In genomic region chr9:21847425-21847824, GRCm38 (mm10) we compare ENCODE assay signal across 10 mouse cellular contexts. TPM values are rescaled to one million over a fixed set of nuclear protein-coding genes. Genes with fewer than 3 reads are reported as not detected.
DNase-seq lines count a peak whose midpoint lies in the region; ATAC-seq lines count a peak whose summit lies in the region.
"Had no signal": no experiment of that assay in that cellular context is flagged by ENCODE, and none has a peak within 500 bp of the region (broad histone marks: within the 10 kb centered on the region; RNA-seq: fewer than 3 reads in every experiment).

No protein-coding gene starts in this region.

- WGBS in kidney, embryonic 14.5 days = 5% methylated on average over 3 of the region's 3 CpGs
- WGBS in embryonic facial prominence, embryonic 13.5 days = 16% methylated on average over 3 of the region's 3 CpGs
- 7% methylated on average over 3 of the region's 3 CpGs for WGBS in limb, embryonic 11.5 days
- WGBS in neural tube, embryonic 12.5 days = 18% methylated on average over 3 of the region's 3 CpGs

- no peaks in the 10 kb centered on the region for H3K9me3 ChIP-seq in kidney, embryonic 14.5 days (ENCODE audit: control insufficient read depth, low read length)
- no peaks in the 10 kb centered on the region for H3K9me3 ChIP-seq in embryonic facial prominence, embryonic 13.5 days
- no peaks in the 10 kb centered on the region for H3K9me3 ChIP-seq in limb, embryonic 11.5 days (ENCODE audit: control insufficient read depth, low read length)
- no peaks in the 10 kb centered on the region for H3K9me3 ChIP-seq in neural tube, embryonic 12.5 days

- ATAC-seq in kidney, embryonic 14.5 days (ENCODE audit: low FRiP score, low TSS enrichment) = no peak
- no peak for ATAC-seq in embryonic facial prominence, embryonic 13.5 days (ENCODE audit: insufficient number of reproducible peaks, insufficient read depth, low FRiP score, low TSS enrichment, low read depth)
- peak; percentile 7; the same call in 1 of the 2 replicates for ATAC-seq in limb, embryonic 11.5 days (ENCODE audit: insufficient number of reproducible peaks, low FRiP score, low TSS enrichment, low read depth)
- no peak for ATAC-seq in neural tube, embryonic 12.5 days (ENCODE audit: low FRiP score, low read depth)

- DNase-seq in kidney, adult 18-20 months = no peak
- no peak for DNase-seq in limb, embryonic 11.5 days (ENCODE audit: low spot score)
- DNase-seq in cerebellum, adult 18-20 months = no peak
- no peak for DNase-seq in urinary bladder, postnatal 14 days (ENCODE audit: low spot score)
- DNase-seq in layer of hippocampus, adult 18-20 months (ENCODE audit: low spot score in 2 of 2) = no peak
- DNase-seq: spleen, adult 18-20 months had no signal

- H3K27me3 ChIP-seq in kidney, embryonic 14.5 days (ENCODE audit: control insufficient read depth, insufficient read depth, low read length) = no peaks in the 10 kb centered on the region
- no peaks in the 10 kb centered on the region for H3K27me3 ChIP-seq in embryonic facial prominence, embryonic 13.5 days
- no peaks in the 10 kb centered on the region for H3K27me3 ChIP-seq in limb, embryonic 11.5 days (ENCODE audit: control insufficient read depth, insufficient read depth, low read length)
- H3K27me3 ChIP-seq in neural tube, embryonic 12.5 days (replicated peaks) = no peaks in the 10 kb centered on the region

- H3K9ac ChIP-seq in kidney, embryonic 14.5 days (ENCODE audit: low read depth, low read length) = 0 out of 2 replicates have a peak overlapping the region, but pooled peaks have one; percentile 57
- H3K9ac ChIP-seq in embryonic facial prominence, embryonic 13.5 days = peak overlapping the region; percentile 32; the same call in 1 of the 2 replicates
- H3K9ac ChIP-seq in limb, embryonic 11.5 days (ENCODE audit: low read length) = peak overlapping the region; percentile 55; the same call in 1 of the 2 replicates
- no peak overlapping the region for H3K9ac ChIP-seq in neural tube, embryonic 12.5 days

- H3K4me1 ChIP-seq in kidney, embryonic 14.5 days (ENCODE audit: control insufficient read depth, insufficient read depth, low read length) = peaks cover 45% of the 10 kb centered on the region
- H3K4me1 ChIP-seq in embryonic facial prominence, embryonic 13.5 days = peaks cover 45% of the 10 kb centered on the region
- H3K4me1 ChIP-seq in limb, embryonic 11.5 days (ENCODE audit: control insufficient read depth, insufficient read depth, low read length) = peaks cover 52% of the 10 kb centered on the region
- peaks cover 27% of the 10 kb centered on the region for H3K4me1 ChIP-seq in neural tube, embryonic 12.5 days

- H3K36me3 ChIP-seq in kidney, embryonic 14.5 days (ENCODE audit: control insufficient read depth, insufficient read depth, low read length) = peaks cover 39% of the 10 kb centered on the region
- H3K36me3 ChIP-seq in embryonic facial prominence, embryonic 13.5 days = peaks cover 34% of the 10 kb centered on the region
- H3K36me3 ChIP-seq in limb, embryonic 11.5 days (ENCODE audit: control insufficient read depth, insufficient read depth, low read length) = peaks cover 5% of the 10 kb centered on the region
- 0 out of 2 replicates have a peak, but pooled peaks cover 6% of the 10 kb centered on the region for H3K36me3 ChIP-seq in neural tube, embryonic 12.5 days

- H3K4me3 ChIP-seq in kidney, embryonic 14.5 days (ENCODE audit: low read length) = peak overlapping the region; percentile 28
- H3K4me3 ChIP-seq in embryonic facial prominence, embryonic 13.5 days = 0 out of 2 replicates have a peak overlapping the region, but pooled peaks have one; percentile 22
- H3K4me3 ChIP-seq in limb, embryonic 11.5 days (ENCODE audit: low read depth, low read length) = 0 out of 2 replicates have a peak overlapping the region, but pooled peaks have one; percentile 20
- H3K4me3 ChIP-seq in neural tube, embryonic 12.5 days = no peak overlapping the region

- peak overlapping the region; percentile 49 for H3K4me2 ChIP-seq in kidney, embryonic 14.5 days (replicated peaks; ENCODE audit: low read depth, low read length)
- peak overlapping the region; percentile 54 for H3K4me2 ChIP-seq in embryonic facial prominence, embryonic 13.5 days
- peak overlapping the region; percentile 55 for H3K4me2 ChIP-seq in limb, embryonic 11.5 days (ENCODE audit: low read depth, severe bottlenecking)
- H3K4me2 ChIP-seq in neural tube, embryonic 12.5 days (replicated peaks) = peak overlapping the region; percentile 50; the same call in 1 of the 2 replicates

- H3K27ac ChIP-seq in kidney, embryonic 14.5 days (ENCODE audit: low read depth, low read length) = peak overlapping the region; percentile 91
- peak overlapping the region; percentile 82 for H3K27ac ChIP-seq in embryonic facial prominence, embryonic 13.5 days
- H3K27ac ChIP-seq in limb, embryonic 11.5 days (replicated peaks; ENCODE audit: low read depth, low read length) = peak overlapping the region; percentile 94
- H3K27ac ChIP-seq in neural tube, embryonic 12.5 days = no peak overlapping the region

RNA-seq across cellular contexts. Expression of gene Dock6, which starts 5.0 kb away (rescaled TPM):
- 31.9 and 39.7 TPM in 2 replicates for polyA plus RNA-seq in kidney, embryonic 14.5 days (2014; fragmentation: Nextera tagmentation; extraction: Ambion mirVana)
- 27.4 and 29.2 TPM in 2 replicates for polyA plus RNA-seq in embryonic facial prominence, embryonic 13.5 days (2015; fragmentation: Nextera tagmentation; extraction: Ambion mirVana)
- polyA plus RNA-seq in limb, embryonic 11.5 days (2014; fragmentation: Nextera tagmentation; extraction: Ambion mirVana) = 37.4 and 42.7 TPM in 2 replicates
- 26.2 and 26.9 TPM in 2 replicates for polyA plus RNA-seq in neural tube, embryonic 12.5 days (2016; fragmentation: Nextera tagmentation; extraction: Ambion mirVana)
- 10 to 100 TPM; 11.3 to 13.1 TPM for total RNA-seq in layer of hippocampus, adult 18-20 months (2021)

RNA-seq across cellular contexts. Expression of gene Angptl8, which starts 12.1 kb away (rescaled TPM):
- polyA plus RNA-seq in kidney, embryonic 14.5 days (2014; fragmentation: Nextera tagmentation; extraction: Ambion mirVana) = 2.6 and 3.4 TPM in 2 replicates
- 0.74 and 1.1 TPM in 2 replicates for polyA plus RNA-seq in embryonic facial prominence, embryonic 13.5 days (2015; fragmentation: Nextera tagmentation; extraction: Ambion mirVana)
- polyA plus RNA-seq in limb, embryonic 11.5 days (2014; fragmentation: Nextera tagmentation; extraction: Ambion mirVana) = 0.64 and 0.82 TPM in 2 replicates
- polyA plus RNA-seq in neural tube, embryonic 12.5 days (2016; fragmentation: Nextera tagmentation; extraction: Ambion mirVana) = 0.53 TPM in 1 of 2 replicates, not detected in the other
- not detected for total RNA-seq in layer of hippocampus, adult 18-20 months (2021)
- total RNA-seq: MEL had no signal

RNA-seq across cellular contexts. Expression of gene Kank2, which starts 48.9 kb away (rescaled TPM):
- polyA plus RNA-seq in kidney, embryonic 14.5 days (2014; fragmentation: Nextera tagmentation; extraction: Ambion mirVana) = 9.4 and 14.3 TPM in 2 replicates
- polyA plus RNA-seq in embryonic facial prominence, embryonic 13.5 days (2015; fragmentation: Nextera tagmentation; extraction: Ambion mirVana) = 20.8 and 22.6 TPM in 2 replicates
- 11.6 and 12.7 TPM in 2 replicates for polyA plus RNA-seq in limb, embryonic 11.5 days (2014; fragmentation: Nextera tagmentation; extraction: Ambion mirVana)
- polyA plus RNA-seq in neural tube, embryonic 12.5 days (2016; fragmentation: Nextera tagmentation; extraction: Ambion mirVana) = 7.2 and 8.5 TPM in 2 replicates
- total RNA-seq in layer of hippocampus, adult 18-20 months (2021) = 1 to 10 TPM; 7.4 to 7.6 TPM
